Mouse (Mus musculus) ES-E14 (cell line): ENCODE measurements around the gene Pop5. TPM values are rescaled to one million over a fixed set of nuclear protein-coding genes. Genes with fewer than 3 reads are reported as not detected.
A peak's percentile ranks its signal among the peaks of the same experiment; 100 is the strongest.

Experiments used
- DNase-seq: peaks from one replicate; pipeline ENCODE4 v3.0.0-alpha.2; 2013; ENCODE audit warnings: low read depth, low spot score
- H3K27ac ChIP-seq: 2 replicates; pipeline ENCODE4 v1.5.1; 2012; ENCODE audit warnings: low read depth, mild to moderate bottlenecking, low read length, moderate library complexity, mixed read lengths; ENCODE audit not compliant: poor library complexity, insufficient read depth, severe bottlenecking
- H3K36me3 ChIP-seq: 2 replicates; pipeline ENCODE4 v1.6.1; 2012; ENCODE audit warnings: mild to moderate bottlenecking, low read length, moderate library complexity, mixed read lengths; ENCODE audit not compliant: control insufficient read depth, poor library complexity, insufficient read depth, severe bottlenecking
- H3K4me1 ChIP-seq, 2 experiments: fragments of 150-350 bp in 1 of 2; sonication (generic) in 1 of 2; 2 replicates each; pipeline ENCODE4 v1.6.1; 2012; ENCODE audit warnings: low read length in 2 of 2, mild to moderate bottlenecking in 1 of 2, mixed read lengths in 1 of 2; ENCODE audit not compliant: control insufficient read depth in 2 of 2, insufficient read depth in 2 of 2, poor library complexity in 1 of 2
- H3K4me3 ChIP-seq, 2 experiments: fragments of 150-350 bp in 1 of 2; sonication (generic) in 1 of 2; 2 replicates each; pipeline ENCODE4 v1.5.1; 2012; ENCODE audit warnings: low read length in 2 of 2, low read depth in 1 of 2, mild to moderate bottlenecking in 1 of 2, mixed read lengths in 1 of 2; ENCODE audit not compliant: insufficient read depth in 1 of 2, poor library complexity in 1 of 2, severe bottlenecking in 1 of 2
- H3K9ac ChIP-seq: 2 replicates; pipeline ENCODE4 v1.6.1; 2012; ENCODE audit warnings: low read depth, mild to moderate bottlenecking, low read length, mixed read lengths; ENCODE audit not compliant: poor library complexity, insufficient read depth, severe bottlenecking
- H3K9me3 ChIP-seq: fragments of 150-350 bp; sonication (generic); 2 replicates; pipeline ENCODE4 v1.6.1; 2012; ENCODE audit warnings: low read depth, mild to moderate bottlenecking, low read length; ENCODE audit not compliant: control insufficient read depth, insufficient read depth
- CHD2 ChIP-seq: IDR thresholded peaks from 2 replicates; pipeline ENCODE4 v1.6.1; 2014; ENCODE audit warnings: mild to moderate bottlenecking, low read depth, low read length, inconsistent platforms
- HCFC1 ChIP-seq: IDR thresholded peaks from 2 replicates; pipeline ENCODE4 v1.6.1; 2012; ENCODE audit warnings: low read length, inconsistent platforms, borderline replicate concordance; ENCODE audit not compliant: insufficient read depth
- MAFK ChIP-seq: IDR thresholded peaks from 2 replicates; pipeline ENCODE4 v1.6.1; 2014; ENCODE audit warnings: mild to moderate bottlenecking, low read depth, low read length, inconsistent platforms; ENCODE audit not compliant: insufficient read depth
- ZC3H11A ChIP-seq: IDR thresholded peaks from 2 replicates; pipeline ENCODE4 v1.6.1; 2012; ENCODE audit warnings: low read depth, mild to moderate bottlenecking, inconsistent platforms, low read length, borderline replicate concordance
- ZNF384 ChIP-seq: IDR thresholded peaks from 2 replicates; pipeline ENCODE4 v1.6.1; 2012; ENCODE audit warnings: low read depth, low read length, inconsistent platforms
- in situ Hi-C, 2 experiments: fragments of 600-800 bp; cut with MboI; formaldehyde crosslinking; loops; one replicate each; pipeline ENCODE4 v1.15.1; 2025; ENCODE audit warnings: low sequenced_read_pairs in 2 of 2, inconsistent platforms in 1 of 2; ENCODE audit not compliant: unreplicated experiment in 2 of 2
- total RNA-seq: library from RNA; depleted of rRNA; stranded (reverse); fragments of 300-350 nt; gene quantifications from 2 replicates; pipeline ENCODE4 v1.2.3, GENCODE M21; 2012

The Pop5 gene
- total RNA-seq, 1 experiment, result 155 TPM

GRCm38 (mm10) chr5:115220931-115221640 is 14.6 kb upstream of the Pop5 start:
- no peak overlapping the region for H3K27ac ChIP-seq
- H3K9ac ChIP-seq, result no peak overlapping the region
- no peaks in the 10 kb centered on the region for H3K9me3 ChIP-seq
- 0 out of 4 replicates have a peak, but pooled peaks cover 0 to 2% of the 10 kb centered on the region in 2 experiments for H3K4me1 ChIP-seq
- no peaks in the 10 kb centered on the region for H3K36me3 ChIP-seq
- in situ Hi-C loops, result no loop called here
- DNase-seq, result no peak
- TF ChIP-seq HCFC1 (no peak), CHD2 (no peak), ZC3H11A (no peak), MAFK (no peak)
- no peak overlapping the region for H3K4me3 ChIP-seq

- TF ChIP-seq ZNF384 (no peak), HCFC1 (no peak), CHD2 (no peak), ZC3H11A (no peak)
- Histone ChIP-seq H3K9ac (no peak overlapping the region), H3K36me3 (no peaks in the 10 kb centered on the region), H3K27ac (no peak overlapping the region), H3K4me1 (0 out of 4 replicates have a peak, but pooled peaks cover 0 to 3% of the 10 kb centered on the region in 2 experiments), H3K4me3 (no peak overlapping the region), H3K9me3 (no peaks in the 10 kb centered on the region)
- in situ Hi-C loops, result no loop called here
- no peak for DNase-seq
Observed at GRCm38 (mm10) chr5:115222485-115222884, 13.2 kb upstream of the Pop5 start.

GRCm38 (mm10) chr5:115230830-115231551 is 4.6 kb upstream of the Pop5 start:
- in situ Hi-C loops, result no loop called here
- peak overlapping the region in 1 of 2 experiments; percentile 11; a peak in 1 of 4 replicates for H3K4me3 ChIP-seq
- DNase-seq, result no peak
- no peaks in the 10 kb centered on the region for H3K9me3 ChIP-seq
- TF ChIP-seq CHD2, result no peak
- TF ChIP-seq ZC3H11A, result no peak
- TF ChIP-seq ZNF384, result no peak
- TF ChIP-seq HCFC1, result no peak
- TF ChIP-seq MAFK, result no peak
- peak overlapping the region; percentile 52 for H3K27ac ChIP-seq
- no peaks in the 10 kb centered on the region for H3K36me3 ChIP-seq
- peaks cover 2 to 17% of the 10 kb centered on the region in 2 experiments; a peak in 3 of 4 replicates for H3K4me1 ChIP-seq
- H3K9ac ChIP-seq, result peak overlapping the region; percentile 48; the same call in 1 of the 2 replicates

- Histone ChIP-seq H3K36me3 (no peaks in the 10 kb centered on the region), H3K4me1 (peaks cover 2 to 15% of the 10 kb centered on the region in 2 experiments; a peak in 3 of 4 replicates), H3K9ac (peak overlapping the region; percentile 29; the same call in 1 of the 2 replicates), H3K4me3 (peak overlapping the region in 1 of 2 experiments; percentile 11; a peak in 1 of 4 replicates), H3K9me3 (no peaks in the 10 kb centered on the region), H3K27ac (peak overlapping the region; percentile 16; the same call in 1 of the 2 replicates)
- no peak for DNase-seq
- TF ChIP-seq ZC3H11A, result no peak
- TF ChIP-seq ZNF384, result peak; percentile 88
- in situ Hi-C loops, result no loop called here
Observed at GRCm38 (mm10) chr5:115231552-115232120, 4.0 kb upstream of the Pop5 start.
